Mouse (Mus musculus): ENCODE results near the gene Gm7138.
"Not testable (repeated sequence)": the region's sequence is repeated elsewhere in the genome, so short reads cannot be mapped to it uniquely, and the experiment has no call there.

Gene Gm7138

DNA sequence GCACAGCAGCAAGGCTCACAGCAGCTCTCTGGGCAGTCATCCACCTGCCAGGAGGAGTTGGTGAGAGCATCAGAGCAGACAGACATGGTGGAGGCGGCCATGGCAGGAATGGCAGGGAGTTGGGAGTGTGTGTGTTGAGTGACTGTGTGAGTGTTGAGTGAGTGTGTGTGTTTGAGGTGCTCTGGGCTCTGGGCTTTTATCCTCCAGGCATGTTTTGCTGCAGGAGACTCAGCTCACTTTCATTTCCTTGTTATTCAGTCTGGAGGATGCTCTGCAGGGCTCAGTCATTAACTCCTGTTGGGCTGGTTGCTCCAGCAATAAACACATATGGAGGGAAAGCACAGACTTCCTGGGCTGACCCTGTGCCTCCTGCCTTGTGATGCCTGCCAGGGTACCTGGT lies at the start of gene Gm7138:
Gm7138 (minus strand) TSS at position 101 of the 400 bp plus-strand sequence.
- DNase-seq (ENCODE audit: low read depth, low spot score): not testable (repeated sequence)

DNA sequence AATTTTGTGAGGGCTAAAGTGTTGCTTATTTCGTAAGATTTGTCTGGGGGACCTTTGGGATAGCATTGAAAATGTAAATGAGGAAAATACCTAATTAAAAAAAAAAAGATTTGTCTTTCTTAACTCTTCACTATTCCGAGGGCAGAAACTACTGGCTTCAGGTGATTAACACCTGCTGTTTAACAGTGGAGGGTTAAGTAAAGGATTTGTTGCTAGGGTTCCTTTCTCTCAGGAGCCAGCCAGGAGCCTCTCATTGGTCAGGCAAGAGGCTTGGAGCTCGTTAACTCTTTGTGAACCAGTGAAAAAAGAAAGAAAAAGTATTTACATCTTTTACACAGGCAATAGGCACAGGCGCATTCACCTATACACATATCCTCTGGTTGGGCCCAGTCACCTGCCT lies 42.5 kb upstream of the Gm7138 start:
- no peak for DNase-seq (ENCODE audit: low read depth, low spot score)

DNA sequence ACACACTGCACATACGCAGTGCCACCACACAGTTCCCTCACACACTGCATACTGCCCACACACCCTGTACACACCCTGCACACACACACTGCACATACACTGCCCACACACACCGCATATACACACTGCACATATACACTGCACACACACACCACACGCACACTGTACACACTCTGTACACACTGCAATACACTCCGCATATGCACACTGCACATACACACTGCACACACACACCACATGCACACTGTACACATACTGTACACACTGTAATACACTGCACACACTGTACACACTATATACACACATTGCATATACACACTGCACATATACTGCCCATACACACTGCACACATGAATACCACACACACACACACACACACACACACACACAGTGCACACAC lies 41.8 kb upstream of the Gm7138 start:
- DNase-seq (ENCODE audit: low read depth, low spot score): no peak

DNA sequence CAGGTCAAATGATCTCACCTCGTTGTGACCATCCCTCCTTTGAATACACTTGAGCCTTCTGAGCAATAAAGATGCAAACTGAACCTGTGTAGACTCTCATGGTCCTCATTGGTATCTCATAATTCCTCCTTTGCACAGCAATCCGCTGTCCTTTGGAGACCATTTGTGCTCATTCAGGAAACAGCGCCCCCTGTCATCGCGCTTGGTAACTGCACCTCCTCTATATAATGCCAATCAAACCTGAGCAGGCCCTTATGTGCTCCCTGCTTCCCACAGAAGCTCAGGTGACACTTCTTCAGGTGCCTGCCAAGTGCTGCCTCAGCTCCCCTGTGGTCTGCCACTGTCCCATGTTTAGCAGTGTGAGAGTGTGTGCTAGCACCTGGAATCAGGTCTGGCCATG lies 38.8 kb upstream of the Gm7138 start:
- DNase-seq (ENCODE audit: low read depth, low spot score): peak; percentile 28

DNA sequence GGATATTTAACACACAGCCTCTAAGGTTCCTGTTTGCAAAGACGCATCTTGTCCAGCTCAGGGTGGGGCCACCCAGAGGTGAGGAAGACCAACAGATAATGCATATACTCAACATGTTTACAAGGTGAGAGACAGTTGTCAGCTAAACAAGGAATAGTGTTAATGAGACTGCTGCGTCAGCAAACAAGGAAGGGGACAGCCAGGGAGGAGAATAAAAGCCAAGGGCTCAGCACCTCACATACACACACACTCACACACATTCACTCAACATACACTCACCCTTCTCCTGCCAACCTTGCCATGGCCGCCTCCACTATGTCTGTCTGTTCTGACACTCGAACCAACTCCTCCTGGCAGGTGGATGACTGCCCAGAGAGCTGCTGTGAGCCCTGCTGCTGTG lies 37.6 kb upstream of the Gm7138 start, which contains the start of gene Gm2696:
Gm2696 (plus strand) TSS at position 301 of the 400 bp plus-strand sequence.
- no peak for DNase-seq (ENCODE audit: low read depth, low spot score)

DNA sequence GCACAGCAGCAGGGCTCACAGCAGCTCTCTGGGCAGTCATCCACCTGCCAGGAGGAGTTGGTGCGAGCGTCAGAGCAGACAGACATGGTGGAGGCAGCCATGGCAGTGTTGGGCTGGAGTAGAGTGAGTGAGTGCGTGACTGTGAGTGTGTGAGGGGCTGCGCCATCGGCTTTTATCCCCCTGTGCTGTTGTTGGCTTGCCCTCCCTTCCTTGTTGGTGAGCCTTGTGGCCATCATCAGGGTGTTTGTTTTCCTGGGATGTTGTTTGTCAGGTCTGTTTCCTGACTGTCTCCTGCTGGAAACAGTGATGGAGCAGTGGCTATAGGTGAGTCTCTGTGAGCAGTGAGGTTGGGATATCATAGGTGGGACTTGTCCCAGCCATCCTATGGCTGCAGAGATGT lies 35.0 kb upstream of the Gm7138 start, which contains the start of gene Gm9507:
Gm9507 (minus strand) TSS at position 101 of the 400 bp plus-strand sequence.
- DNase-seq (ENCODE audit: low read depth, low spot score): no peak

DNA sequence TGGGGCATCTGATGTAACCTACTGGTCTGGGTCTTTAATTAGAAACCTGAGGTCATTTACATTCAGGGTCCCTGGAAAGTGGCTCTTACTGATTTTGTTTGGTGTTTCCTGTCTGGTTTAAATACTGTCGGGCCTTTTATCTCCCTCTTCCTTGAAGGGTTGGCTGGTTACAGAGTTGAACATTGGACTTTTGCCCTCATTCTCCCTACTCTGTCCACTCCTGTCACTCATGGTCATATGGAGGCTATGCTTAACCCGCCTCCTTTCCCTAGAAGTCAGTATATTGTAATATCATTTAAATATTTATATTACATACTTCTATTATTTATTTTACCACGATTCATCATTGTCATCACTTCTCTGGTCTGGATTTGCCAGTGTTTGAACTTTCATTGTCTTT lies 27.4 kb upstream of the Gm7138 start:
- no peak for DNase-seq (ENCODE audit: low read depth, low spot score)

DNA sequence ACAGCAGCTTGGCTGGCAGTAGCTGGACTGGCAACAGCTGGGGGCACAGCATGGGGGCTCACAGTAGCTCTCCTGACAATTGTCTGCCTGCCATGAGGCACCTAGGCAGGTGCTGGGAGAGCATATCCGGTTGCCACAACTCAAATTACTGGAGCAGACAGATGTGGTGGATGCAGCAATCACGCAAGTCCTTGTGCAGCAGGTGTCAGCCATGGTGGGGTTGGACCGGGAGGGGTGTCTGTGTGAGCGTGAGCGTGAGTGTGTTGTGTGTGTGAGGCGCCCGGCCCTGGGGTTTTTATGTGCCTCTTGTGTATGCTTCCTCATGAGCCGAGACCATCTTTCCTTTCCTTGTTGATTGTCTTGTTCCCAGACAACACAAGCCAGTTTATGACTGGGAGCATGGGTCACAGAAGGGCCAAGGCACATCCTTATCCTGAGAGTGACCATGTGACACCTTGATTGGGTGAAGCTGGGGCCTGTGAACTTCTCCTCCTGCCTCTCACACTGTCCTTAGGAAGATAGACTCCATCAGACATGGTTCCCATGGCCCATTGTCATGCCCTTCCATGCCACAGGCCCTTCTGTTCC lies 22.3 kb upstream of the Gm7138 start, which contains the start of gene Gm19668:
Gm19668 (minus strand) TSS at position 213 of the 588 bp plus-strand sequence.
- no peak for DNase-seq (ENCODE audit: low read depth, low spot score)

DNA sequence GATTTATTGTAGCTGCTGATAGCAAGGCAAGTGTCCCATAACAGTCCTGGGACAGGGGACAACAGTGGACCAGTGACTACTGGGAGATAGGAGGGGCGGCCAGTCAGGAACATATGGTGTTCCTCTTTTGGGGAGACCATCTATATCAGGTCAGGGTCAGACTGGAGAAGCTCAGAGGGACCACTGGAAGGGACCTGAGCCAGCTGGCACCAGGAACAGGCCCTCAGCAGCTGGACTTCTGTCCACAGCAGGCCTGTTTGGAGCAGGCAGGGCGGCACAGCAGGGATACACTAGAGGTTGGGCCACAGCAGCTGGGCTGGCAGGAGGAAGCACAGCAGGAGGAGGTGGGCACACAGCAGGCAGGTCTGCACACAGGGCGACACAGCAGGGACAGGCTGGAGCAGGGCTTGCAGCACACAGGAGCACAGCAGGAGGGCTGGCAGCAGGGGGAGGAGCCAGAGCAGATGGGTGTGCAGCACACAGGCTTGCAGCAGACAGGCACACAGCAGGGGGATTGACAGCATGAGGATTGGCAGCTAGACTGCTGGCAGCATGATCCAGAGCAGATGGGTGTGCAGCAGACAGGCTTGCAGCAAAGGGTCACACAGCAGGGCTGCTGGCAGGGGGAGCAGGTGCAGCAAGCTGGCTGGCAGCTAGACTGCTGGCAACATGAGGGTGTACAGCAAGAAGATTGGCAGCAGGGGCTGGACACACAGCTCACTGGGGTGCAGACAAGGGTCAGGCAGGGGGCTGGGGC lies 21.6 kb upstream of the Gm7138 start:
- not testable (repeated sequence) for DNase-seq (ENCODE audit: low read depth, low spot score)

DNA sequence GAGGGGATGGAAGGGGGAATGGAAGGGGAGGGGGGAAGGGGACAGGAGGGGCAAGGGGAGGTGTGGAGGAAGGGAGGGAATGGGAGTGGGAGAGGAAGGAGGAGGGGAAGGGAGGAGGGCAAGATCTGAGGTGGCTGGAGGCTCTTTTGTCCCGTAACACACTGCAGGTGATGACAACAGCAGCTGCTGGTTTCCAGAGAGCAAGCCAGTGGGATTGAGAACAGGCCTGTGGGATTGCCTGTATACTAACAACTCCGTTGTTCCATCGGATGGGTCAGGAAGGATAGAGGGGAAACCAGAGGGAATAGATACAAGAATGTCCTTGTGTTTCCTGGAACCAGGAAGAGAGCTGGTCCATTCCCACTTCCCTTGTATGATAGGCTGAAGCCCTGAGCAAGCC lies 20.9 kb upstream of the Gm7138 start:
- no peak for DNase-seq (ENCODE audit: low read depth, low spot score)

DNA sequence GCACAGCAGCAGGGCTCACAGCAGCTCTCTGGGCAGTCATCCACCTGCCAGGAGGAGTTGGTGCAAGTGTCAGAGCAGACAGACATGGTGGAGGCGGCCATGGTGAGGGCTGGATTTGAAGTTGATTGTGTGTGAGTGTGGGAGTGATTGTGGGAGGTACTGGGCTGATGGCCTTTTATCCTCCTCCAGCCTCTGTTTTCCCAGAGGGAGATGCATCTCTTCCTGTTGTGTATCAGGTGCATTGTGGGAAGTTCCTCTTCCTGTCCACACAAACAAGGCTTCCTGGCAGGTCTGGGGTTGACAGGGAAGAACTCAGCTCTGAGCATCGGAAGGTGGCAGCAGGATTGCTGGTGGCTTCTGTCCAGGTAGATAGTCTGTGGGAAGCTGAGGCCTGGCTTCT lies 18.2 kb upstream of the Gm7138 start, which contains the start of gene Gm9639:
Gm9639 (minus strand) TSS at position 101 of the 400 bp plus-strand sequence.
- DNase-seq (ENCODE audit: low read depth, low spot score): no peak

DNA sequence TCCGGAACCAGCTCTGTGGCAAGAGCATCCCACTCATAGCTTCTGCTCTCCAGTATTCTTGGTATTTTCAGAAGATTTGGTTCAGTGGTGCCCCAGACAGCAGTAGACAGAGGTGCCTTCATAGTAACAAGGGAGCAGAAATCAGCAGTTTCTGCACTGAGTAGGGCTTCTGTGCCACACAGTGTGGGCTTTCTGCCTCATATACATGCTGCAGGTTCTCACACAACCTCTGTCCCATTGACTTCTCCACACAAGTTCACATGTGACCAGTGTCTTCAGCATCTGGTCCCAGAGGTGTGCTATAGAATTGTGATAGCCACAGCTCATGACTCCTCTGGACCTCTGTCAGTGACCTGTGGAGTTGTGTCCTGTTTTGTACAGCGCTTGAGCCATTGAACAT lies 11.9 kb upstream of the Gm7138 start:
- DNase-seq (ENCODE audit: low read depth, low spot score): no peak

DNA sequence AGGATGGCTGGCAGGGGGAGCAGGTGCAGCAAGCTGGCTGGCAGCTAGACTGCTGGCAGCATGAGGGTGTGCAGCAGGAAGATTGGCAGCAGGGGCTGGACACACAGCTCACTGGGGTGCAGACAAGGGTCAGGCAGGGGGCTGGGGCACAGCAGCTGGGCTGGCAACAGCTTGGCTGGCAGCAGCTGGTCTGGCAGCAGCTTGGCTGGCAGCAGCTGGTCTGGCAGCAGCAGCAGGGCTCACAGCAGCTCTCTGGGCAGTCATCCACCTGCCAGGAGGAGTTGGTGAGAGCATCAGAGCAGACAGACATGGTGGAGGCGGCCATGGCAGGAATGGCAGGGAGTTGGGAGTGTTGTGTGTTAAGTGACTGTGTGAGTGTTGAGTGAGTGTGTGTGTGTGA lies 11.1 kb upstream of the Gm7138 start, which contains the start of gene Gm7137:
Gm7137 (minus strand) TSS at position 325 of the 400 bp plus-strand sequence.
- DNase-seq (ENCODE audit: low read depth, low spot score): not testable (repeated sequence)

DNA sequence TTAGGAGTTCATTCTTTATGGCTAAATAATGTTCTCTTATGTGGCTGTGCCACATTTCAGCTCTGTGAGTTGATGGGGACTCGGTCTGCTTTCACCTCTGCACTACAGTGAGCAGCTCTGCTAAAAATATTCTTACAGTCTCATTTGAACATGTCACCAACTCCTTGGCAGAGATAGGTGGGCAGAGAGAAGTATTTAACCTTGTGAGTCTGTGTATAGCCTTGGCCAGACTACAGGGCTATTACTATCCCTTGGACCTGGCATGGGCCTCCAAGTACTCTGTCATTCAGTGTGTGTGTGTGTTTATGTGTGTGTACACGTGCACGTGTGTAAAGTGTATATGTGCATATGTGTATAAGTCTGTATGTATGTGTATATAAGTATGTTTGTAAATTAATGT lies 6.7 kb upstream of the Gm7138 start:
- not testable (repeated sequence) for DNase-seq (ENCODE audit: low read depth, low spot score)

DNA sequence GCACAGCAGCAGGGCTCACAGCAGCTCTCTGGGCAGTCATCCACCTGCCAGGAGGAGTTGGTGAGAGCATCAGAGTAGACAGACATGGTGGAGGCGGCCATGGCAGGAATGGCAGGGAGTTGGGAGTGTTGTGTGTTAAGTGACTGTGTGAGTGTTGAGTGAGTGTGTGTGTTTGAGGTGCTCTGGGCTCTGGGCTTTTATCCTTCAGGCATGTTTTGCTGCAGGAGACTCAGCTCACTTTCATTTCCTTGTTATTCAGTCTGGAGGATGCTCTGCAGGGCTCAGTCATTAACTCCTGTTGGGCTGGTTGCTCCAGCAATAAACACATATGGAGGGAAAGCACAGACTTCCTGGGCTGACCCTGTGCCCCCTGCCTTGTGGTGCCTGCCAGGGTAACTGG lies 5.7 kb upstream of the Gm7138 start, which contains the start of gene Gm3250:
Gm3250 (minus strand) TSS at position 101 of the 400 bp plus-strand sequence.
- not testable (repeated sequence) for DNase-seq (ENCODE audit: low read depth, low spot score)

DNA sequence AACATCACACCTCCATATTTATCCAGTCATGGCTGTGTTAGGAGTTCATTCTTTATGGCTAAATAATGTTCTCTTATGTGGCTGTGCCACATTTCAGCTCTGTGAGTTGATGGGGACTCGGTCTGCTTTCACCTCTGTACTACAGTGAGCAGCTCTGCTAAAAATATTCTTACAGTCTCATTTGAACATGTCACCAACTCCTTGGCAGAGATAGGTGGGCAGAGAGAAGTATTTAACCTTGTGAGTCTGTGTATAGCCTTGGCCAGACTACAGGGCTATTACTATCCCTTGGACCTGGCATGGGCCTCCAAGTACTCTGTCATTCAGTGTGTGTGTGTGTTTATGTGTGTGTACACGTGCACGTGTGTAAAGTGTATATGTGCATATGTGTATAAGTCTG lies 4.6 kb downstream of the Gm7138 start:
- DNase-seq (ENCODE audit: low read depth, low spot score): not testable (repeated sequence)

DNA sequence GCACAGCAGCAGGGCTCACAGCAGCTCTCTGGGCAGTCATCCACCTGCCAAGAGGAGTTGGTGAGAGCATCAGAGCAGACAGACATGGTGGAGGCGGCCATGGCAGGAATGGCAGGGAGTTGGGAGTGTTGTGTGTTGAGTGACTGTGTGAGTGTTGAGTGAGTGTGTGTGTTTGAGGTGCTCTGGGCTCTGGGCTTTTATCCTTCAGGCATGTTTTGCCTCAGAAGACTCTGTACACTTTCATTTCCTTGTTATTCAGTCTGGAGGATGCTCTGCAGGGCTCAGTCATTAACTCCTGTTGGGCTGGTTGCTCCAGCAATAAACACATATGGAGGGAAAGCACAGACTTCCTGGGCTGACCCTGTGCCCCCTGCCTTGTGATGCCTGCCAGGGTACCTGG lies 5.5 kb downstream of the Gm7138 start, which contains the start of gene Gm3238:
Gm3238 (minus strand) TSS at position 101 of the 400 bp plus-strand sequence.
- DNase-seq (ENCODE audit: low read depth, low spot score): not testable (repeated sequence)

DNA sequence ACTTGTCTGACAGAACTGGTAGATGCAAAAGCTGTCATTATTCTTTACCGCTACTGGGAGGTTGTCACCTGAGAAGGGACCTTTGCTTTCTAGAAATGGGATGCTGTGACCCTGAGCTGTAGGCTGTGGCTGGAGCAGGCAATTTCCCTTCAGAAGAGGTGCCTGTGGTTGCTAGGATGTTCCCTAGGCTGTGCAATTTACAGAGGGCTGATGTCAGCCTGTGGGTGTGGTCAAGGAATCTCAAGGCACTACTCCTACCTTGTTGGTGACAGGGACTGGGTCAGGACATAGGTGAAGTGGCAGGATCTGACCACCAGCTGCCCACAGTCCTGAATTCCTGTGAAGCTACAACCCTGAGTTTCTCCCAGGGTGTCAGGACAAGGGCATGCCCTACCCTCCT lies 7.0 kb downstream of the Gm7138 start:
- DNase-seq (ENCODE audit: low read depth, low spot score): no peak

DNA sequence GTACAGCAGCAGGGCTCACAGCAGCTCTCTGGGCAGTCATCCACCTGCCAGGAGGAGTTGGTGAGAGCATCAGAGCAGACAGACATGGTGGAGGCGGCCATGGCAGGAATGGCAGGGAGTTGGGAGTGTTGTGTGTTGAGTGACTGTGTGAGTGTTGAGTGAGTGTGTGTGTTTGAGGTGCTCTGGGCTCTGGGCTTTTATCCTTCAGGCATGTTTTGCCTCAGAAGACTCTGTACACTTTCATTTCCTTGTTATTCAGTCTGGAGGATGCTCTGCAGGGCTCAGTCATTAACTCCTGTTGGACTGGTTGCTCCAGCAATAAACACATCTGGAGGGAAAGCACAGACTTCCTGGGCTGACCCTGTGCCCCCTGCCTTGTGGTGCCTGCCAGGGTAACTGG lies 17.2 kb downstream of the Gm7138 start, which contains the start of gene Gm3233:
Gm3233 (minus strand) TSS at position 101 of the 400 bp plus-strand sequence.
- DNase-seq (ENCODE audit: low read depth, low spot score): not testable (repeated sequence)

DNA sequence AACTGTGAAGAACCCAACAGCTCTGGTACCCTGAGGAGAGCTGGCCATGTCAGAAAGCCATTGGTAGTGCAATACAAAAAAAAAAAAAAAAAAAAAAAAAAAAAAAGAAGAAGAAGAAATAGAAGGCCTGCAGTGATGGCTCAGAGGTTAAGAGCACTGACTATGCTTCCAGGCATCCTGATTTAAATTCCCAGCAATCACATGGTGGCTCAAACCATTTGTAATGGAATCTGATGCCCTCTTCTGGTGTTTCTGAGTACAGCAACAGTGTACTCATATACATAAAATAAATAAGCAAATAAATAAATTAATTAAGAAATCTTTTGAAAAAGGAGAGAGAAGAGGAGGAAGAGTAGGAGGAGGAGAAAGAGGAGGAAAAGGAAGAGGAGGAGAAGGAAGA lies 23.3 kb downstream of the Gm7138 start:
- peak; percentile 38 for DNase-seq (ENCODE audit: low read depth, low spot score)

DNA sequence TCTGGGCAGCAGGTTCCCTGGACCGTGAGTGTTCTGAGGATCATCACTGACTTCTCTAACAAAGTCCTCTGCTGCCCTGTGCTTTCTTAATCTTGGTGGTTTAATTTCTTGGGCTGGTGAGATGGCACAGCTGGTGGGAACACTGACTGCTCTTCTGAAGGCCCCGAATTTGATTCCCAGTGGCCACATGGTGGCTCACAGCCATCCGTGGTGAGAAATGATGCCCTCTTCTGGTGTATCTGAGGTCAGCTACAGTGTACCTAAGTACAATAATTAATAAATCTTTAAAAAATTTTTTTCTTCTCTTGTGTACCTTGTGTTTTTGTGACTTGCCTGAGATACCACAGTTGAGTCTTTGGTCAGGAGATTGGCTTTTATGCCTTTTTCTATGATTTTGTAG lies 24.4 kb downstream of the Gm7138 start:
- DNase-seq (ENCODE audit: low read depth, low spot score): not testable (repeated sequence)

DNA sequence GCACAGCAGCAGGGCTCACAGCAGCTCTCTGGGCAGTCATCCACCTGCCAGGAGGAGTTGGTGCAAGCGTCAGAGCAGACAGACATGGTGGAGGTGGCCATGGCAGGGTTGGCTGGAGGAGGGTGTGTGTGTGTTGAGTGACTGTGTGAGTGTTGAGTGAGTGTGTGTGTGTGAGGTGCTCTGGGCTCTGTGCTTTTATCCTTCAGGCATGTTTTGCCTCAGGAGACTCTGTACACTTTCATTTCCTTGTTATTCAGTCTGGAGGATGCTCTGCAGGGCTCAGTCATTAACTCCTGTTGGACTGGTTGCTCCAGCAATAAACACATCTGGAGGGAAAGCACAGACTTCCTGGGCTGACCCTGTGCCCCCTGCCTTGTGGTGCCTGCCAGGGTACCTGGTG lies 25.5 kb downstream of the Gm7138 start, which contains the start of gene Gm9736:
Gm9736 (minus strand) TSS at position 101 of the 400 bp plus-strand sequence.
- not testable (repeated sequence) for DNase-seq (ENCODE audit: low read depth, low spot score)

Measured in 3T3-L1 (cell line).